Comparison of ENCODE assay signal across 23 mouse cellular contexts in genomic region chr13:113486368-113486955, GRCm38 (mm10).
A peak's percentile ranks its signal among the peaks of the same experiment; 100 is the strongest.
DNase-seq lines count a peak whose midpoint lies in the region; ATAC-seq and TF ChIP-seq lines count a peak whose summit lies in the region.
"Had no signal": no experiment of that assay in that cellular context is flagged by ENCODE, and none has a peak within 500 bp of the region (broad histone marks: within the 10 kb centered on the region; RNA-seq: fewer than 3 reads in every experiment).

No protein-coding gene starts in this region.

- DNase-seq in kidney, adult 8-10 months: peak; percentile 15 to 16
- DNase-seq in kidney, postnatal 4 days: no peak
- peak; percentile 13 for DNase-seq in thymus, postnatal 4 days
- no peak for DNase-seq in thymus, postnatal 14 days
- DNase-seq in liver, postnatal 0 days: peak; percentile 23
- DNase-seq in forebrain, embryonic 10.5 days (ENCODE audit: extremely low spot score, low spot score): no peak
- DNase-seq: adrenal gland, postnatal 36 days; cerebellum, postnatal 36 days; gastrocnemius, postnatal 25 days; heart, postnatal 14 days; kidney, adult 11 months; lung, adult 18-20 months; lung, postnatal 4 days; retina, postnatal 1 day had no signal

- H3K4me2 ChIP-seq in liver, postnatal 0 days (ENCODE audit: low read depth, low read length): no peak overlapping the region
- H3K4me2 ChIP-seq in forebrain, embryonic 12.5 days: no peak overlapping the region
- H3K4me2 ChIP-seq: midbrain, embryonic 13.5 days had no signal

- H3K27me3 ChIP-seq in liver, postnatal 0 days (ENCODE audit: insufficient read depth, low read length): no peaks in the 10 kb centered on the region
- H3K27me3 ChIP-seq in forebrain, embryonic 10.5 days (ENCODE audit: poor library complexity, severe bottlenecking): no peaks in the 10 kb centered on the region
- H3K27me3 ChIP-seq in forebrain, embryonic 12.5 days: no peaks in the 10 kb centered on the region
- H3K27me3 ChIP-seq: midbrain, embryonic 13.5 days had no signal

- 42% methylated on average over 6 of the region's 6 CpGs for WGBS in liver, postnatal 0 days (ENCODE audit: insufficient replicate concordance)
- 88% methylated on average over 6 of the region's 6 CpGs for WGBS in forebrain, embryonic 10.5 days
- 87% methylated on average over 6 of the region's 6 CpGs for WGBS in forebrain, embryonic 12.5 days

- peaks cover 4% of the 10 kb centered on the region; the same call in 1 of the 2 replicates for H3K4me1 ChIP-seq in liver, postnatal 0 days (ENCODE audit: insufficient read depth)
- H3K4me1 ChIP-seq in forebrain, embryonic 10.5 days: no peaks in the 10 kb centered on the region
- H3K4me1 ChIP-seq in forebrain, embryonic 12.5 days: no peaks in the 10 kb centered on the region
- H3K4me1 ChIP-seq: midbrain, embryonic 13.5 days had no signal

- no peak for TF ChIP-seq EP300 in liver, postnatal 0 days (IDR thresholded peaks at IDR 0.05; ENCODE audit: low read depth)

- H3K27ac ChIP-seq in liver, postnatal 0 days (ENCODE audit: low read depth): peak overlapping the region; percentile 4; the same call in 1 of the 2 replicates
- H3K27ac ChIP-seq in forebrain, embryonic 10.5 days: no peak overlapping the region
- no peak overlapping the region for H3K27ac ChIP-seq in forebrain, embryonic 12.5 days
- H3K27ac ChIP-seq: embryonic facial prominence, embryonic 10.5 days; heart, embryonic 10.5 days; layer of hippocampus, adult 2 months; left cerebral cortex, adult 2 months; midbrain, embryonic 13.5 days had no signal

- H3K9ac ChIP-seq in liver, postnatal 0 days (replicated peaks): no peak overlapping the region
- H3K9ac ChIP-seq in forebrain, embryonic 12.5 days: no peak overlapping the region
- H3K9ac ChIP-seq: midbrain, embryonic 13.5 days had no signal

- no peaks in the 10 kb centered on the region for H3K36me3 ChIP-seq in liver, postnatal 0 days (replicated peaks; ENCODE audit: insufficient read depth, low read length)
- no peaks in the 10 kb centered on the region for H3K36me3 ChIP-seq in forebrain, embryonic 10.5 days (replicated peaks)
- H3K36me3 ChIP-seq in forebrain, embryonic 12.5 days (replicated peaks): no peaks in the 10 kb centered on the region
- H3K36me3 ChIP-seq: embryonic facial prominence, embryonic 10.5 days; heart, embryonic 10.5 days; midbrain, embryonic 13.5 days had no signal

- no peak overlapping the region for H3K4me3 ChIP-seq in liver, postnatal 0 days (ENCODE audit: low read depth, low read length)
- no peak overlapping the region for H3K4me3 ChIP-seq in forebrain, embryonic 10.5 days
- no peak overlapping the region for H3K4me3 ChIP-seq in forebrain, embryonic 12.5 days (replicated peaks)
- H3K4me3 ChIP-seq: embryonic facial prominence, embryonic 10.5 days; erythroblast, embryonic 14.5 days; heart, embryonic 10.5 days; layer of hippocampus, adult 2 months; left cerebral cortex, adult 2 months; midbrain, embryonic 13.5 days; myocyte had no signal

- peak; percentile 55 for ATAC-seq in liver, postnatal 0 days
- no peak for ATAC-seq in forebrain, embryonic 12.5 days (ENCODE audit: low FRiP score)
- ATAC-seq: hindbrain, embryonic 16.5 days; midbrain, embryonic 13.5 days had no signal

- H3K9me3 ChIP-seq in liver, postnatal 0 days (ENCODE audit: low read length): 0 out of 2 replicates have a peak, but pooled peaks cover 2% of the 10 kb centered on the region
- 0 out of 2 replicates have a peak, but pooled peaks cover 4% of the 10 kb centered on the region for H3K9me3 ChIP-seq in forebrain, embryonic 10.5 days
- H3K9me3 ChIP-seq in forebrain, embryonic 12.5 days: no peaks in the 10 kb centered on the region
- H3K9me3 ChIP-seq: embryonic facial prominence, embryonic 10.5 days had no signal

- no peak for TF ChIP-seq CTCF in liver, postnatal 0 days (IDR thresholded peaks at IDR 0.05; ENCODE audit: low read depth)

Comparison
In these comparisons a context has a peak if more than half of its experiments do, and no peak if none do; other contexts are left out.
1. DNase-seq: peak in kidney, adult 8-10 months (2 of 2), thymus, postnatal 4 days (single experiment) and liver, postnatal 0 days (single experiment); none in kidney, postnatal 4 days (0 of 2), thymus, postnatal 14 days (single experiment) and forebrain, embryonic 10.5 days (single experiment).